Mouse (Mus musculus) layer of hippocampus, adult 11-12 months (tissue): ENCODE results near the gene Baz2b.
A peak's percentile ranks its signal among the peaks of the same experiment; 100 is the strongest.

Source experiments
- DNase-seq: peaks from one replicate; pipeline ENCODE4 v3.0.0; 2022; ENCODE audit warnings: low spot score

Gene Baz2b

GRCm38 (mm10) chr2:60209703-60210651, at the start of gene Baz2b, which contains the start of gene March7:
Gene Baz2b, minus strand, starts transcription at chr2:60209839.
Gene March7, plus strand, starts transcription at chr2:60209887.
- DNase-seq, result peak; percentile 81

- no peak for DNase-seq
Observed at GRCm38 (mm10) chr2:60259186-60259585, 49.5 kb upstream of the Baz2b start.

- no peak for DNase-seq
Observed at GRCm38 (mm10) chr2:60256751-60257150, 47.1 kb upstream of the Baz2b start.

- no peak for DNase-seq
Observed at GRCm38 (mm10) chr2:60253506-60253905, 43.9 kb upstream of the Baz2b start.

GRCm38 (mm10) chr2:60252782-60253181, 43.1 kb upstream of the Baz2b start:
- no peak for DNase-seq

- DNase-seq, result no peak
Observed at GRCm38 (mm10) chr2:60234506-60234905, 24.9 kb upstream of the Baz2b start.

- no peak for DNase-seq
Observed at GRCm38 (mm10) chr2:60233147-60233546, 23.5 kb upstream of the Baz2b start.

- DNase-seq, result no peak
Observed at GRCm38 (mm10) chr2:60230361-60230760, 20.7 kb upstream of the Baz2b start.

GRCm38 (mm10) chr2:60228470-60228869, 18.8 kb upstream of the Baz2b start:
- no peak for DNase-seq

- no peak for DNase-seq
Observed at GRCm38 (mm10) chr2:60223489-60223888, 13.8 kb upstream of the Baz2b start.

- DNase-seq, result no peak
Observed at GRCm38 (mm10) chr2:60221954-60222353, 12.3 kb upstream of the Baz2b start.

- DNase-seq, result no peak
Observed at GRCm38 (mm10) chr2:60221236-60221635, 11.6 kb upstream of the Baz2b start.

GRCm38 (mm10) chr2:60217620-60218019, 8.0 kb upstream of the Baz2b start:
- DNase-seq, result no peak

- DNase-seq, result no peak
Observed at GRCm38 (mm10) chr2:60216547-60217153, 7.0 kb upstream of the Baz2b start.

GRCm38 (mm10) chr2:60214683-60215082, 5.0 kb upstream of the Baz2b start:
- DNase-seq, result no peak

- DNase-seq, result no peak
Observed at GRCm38 (mm10) chr2:60212488-60212887, 2.8 kb upstream of the Baz2b start.

- DNase-seq, result no peak
Observed at GRCm38 (mm10) chr2:60210821-60211220, 1.2 kb upstream of the Baz2b start.

GRCm38 (mm10) chr2:60209122-60209611, 472 bp downstream of the Baz2b start:
- DNase-seq, result peak; percentile 51

- no peak for DNase-seq
Observed at GRCm38 (mm10) chr2:60205795-60206194, 3.8 kb downstream of the Baz2b start.

- DNase-seq, result no peak
Observed at GRCm38 (mm10) chr2:60204162-60204561, 5.5 kb downstream of the Baz2b start.

GRCm38 (mm10) chr2:60203733-60204132, 5.9 kb downstream of the Baz2b start:
- no peak for DNase-seq

GRCm38 (mm10) chr2:60202900-60203530, 6.6 kb downstream of the Baz2b start:
- no peak for DNase-seq

- peak; percentile 59 for DNase-seq
Observed at GRCm38 (mm10) chr2:60200667-60201066, 9.0 kb downstream of the Baz2b start.
